Mouse (Mus musculus): ENCODE data around the gene Abcb6.

DNA sequence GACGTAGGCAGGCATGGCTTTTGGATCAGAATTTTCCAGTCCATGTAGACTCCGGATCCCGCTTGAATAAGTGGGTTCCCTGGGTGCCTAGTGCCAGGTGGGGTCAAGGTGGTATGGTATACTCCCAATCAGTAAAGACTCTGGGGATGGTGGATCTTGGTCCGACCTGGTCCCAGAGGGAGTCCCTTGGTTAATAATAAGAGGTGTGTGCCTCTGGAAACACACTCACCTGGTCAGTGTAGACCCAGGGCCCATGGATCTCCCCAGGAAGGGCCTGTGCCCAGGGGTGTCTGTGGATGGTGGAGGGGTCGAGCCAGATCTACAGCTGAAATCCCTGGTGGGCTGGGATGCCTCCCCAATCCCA lies 11.0 kb upstream of the Abcb6 start:
- TF ChIP-seq CTCF (IDR thresholded peaks at IDR 0.05) = no peak
- TF ChIP-seq EP300 (IDR thresholded peaks at IDR 0.05) = no peak
